Mouse (Mus musculus) c-Kit-negative CD71-positive TER-119-positive erythroid progenitor cells, embryonic 14.5 days (primary cell): ENCODE results near the gene Rrn3.
A peak's percentile ranks its signal among the peaks of the same experiment; 100 is the strongest.
"Not testable (repeated sequence)": the region's sequence is repeated elsewhere in the genome, so short reads cannot be mapped to it uniquely, and the experiment has no call there.

Experiments
- DNase-seq: peaks from one replicate; pipeline ENCODE4 v3.0.0-alpha.2; 2013; ENCODE audit warnings: low read depth, low spot score

Rrn3 gene

GRCm38 (mm10) chr16:13780353-13781036 is at the start of gene Rrn3:
TSS of gene Rrn3 (plus strand) at chr16:13780708.
- peak; percentile 65 for DNase-seq

GRCm38 (mm10) chr16:13732786-13733185 is 47.7 kb upstream of the Rrn3 start:
- no peak for DNase-seq

GRCm38 (mm10) chr16:13733518-13734137 is 46.9 kb upstream of the Rrn3 start:
- peak; percentile 16 for DNase-seq

GRCm38 (mm10) chr16:13735977-13736376 is 44.5 kb upstream of the Rrn3 start:
- no peak for DNase-seq

GRCm38 (mm10) chr16:13739044-13739443 is 41.5 kb upstream of the Rrn3 start:
- DNase-seq = not testable (repeated sequence)

GRCm38 (mm10) chr16:13740844-13741243 is 39.7 kb upstream of the Rrn3 start:
- DNase-seq = no peak

- DNase-seq = no peak
Measured at GRCm38 (mm10) chr16:13747708-13748107, 32.8 kb upstream of the Rrn3 start.

GRCm38 (mm10) chr16:13748124-13748523 is 32.4 kb upstream of the Rrn3 start:
- DNase-seq = no peak

- DNase-seq = not testable (repeated sequence)
Measured at GRCm38 (mm10) chr16:13748813-13749212, 31.7 kb upstream of the Rrn3 start.

GRCm38 (mm10) chr16:13749306-13749705 is 31.2 kb upstream of the Rrn3 start:
- DNase-seq = no peak

GRCm38 (mm10) chr16:13749981-13750380 is 30.5 kb upstream of the Rrn3 start:
- DNase-seq = no peak

- DNase-seq = no peak
Measured at GRCm38 (mm10) chr16:13750626-13751025, 29.9 kb upstream of the Rrn3 start.

- no peak for DNase-seq
Measured at GRCm38 (mm10) chr16:13753986-13754385, 26.5 kb upstream of the Rrn3 start.

GRCm38 (mm10) chr16:13754400-13755190 is 25.9 kb upstream of the Rrn3 start:
- DNase-seq = peak; percentile 77

- DNase-seq = no peak
Measured at GRCm38 (mm10) chr16:13757823-13758222, 22.7 kb upstream of the Rrn3 start.

GRCm38 (mm10) chr16:13762807-13763206 is 17.7 kb upstream of the Rrn3 start:
- DNase-seq = not testable (repeated sequence)

GRCm38 (mm10) chr16:13764519-13764918 is 16.0 kb upstream of the Rrn3 start:
- no peak for DNase-seq

GRCm38 (mm10) chr16:13766367-13766766 is 14.1 kb upstream of the Rrn3 start:
- DNase-seq = no peak

GRCm38 (mm10) chr16:13771603-13772002 is 8.9 kb upstream of the Rrn3 start:
- DNase-seq = not testable (repeated sequence)

- DNase-seq = not testable (repeated sequence)
Measured at GRCm38 (mm10) chr16:13772051-13772450, 8.5 kb upstream of the Rrn3 start.

GRCm38 (mm10) chr16:13774011-13774410 is 6.5 kb upstream of the Rrn3 start:
- DNase-seq = not testable (repeated sequence)

- not testable (repeated sequence) for DNase-seq
Measured at GRCm38 (mm10) chr16:13774651-13775050, 5.9 kb upstream of the Rrn3 start.
